Mouse (Mus musculus) heart, postnatal 10 days (tissue): Measurements from ENCODE around the gene Slco2b1. TPM values are rescaled to one million over a fixed set of nuclear protein-coding genes. Genes with fewer than 3 reads are reported as not detected.
"Not testable (repeated sequence)": the region's sequence is repeated elsewhere in the genome, so short reads cannot be mapped to it uniquely, and the experiment has no call there.

Experiments used
- DNase-seq, 2 experiments: peaks; one replicate each; pipeline ENCODE4 v3.0.0; 2021
- intact Hi-C: fragments of 180-260 bp; cut with DNase I; formaldehyde crosslinking; loops from one replicate; pipeline ENCODE4 v1.15.1; 2025
- total RNA-seq, 2 experiments: library from RNA; stranded (reverse); gene quantifications; 2 replicates each; pipeline ENCODE4 v1.2.3; 2021

The Slco2b1 gene
- total RNA-seq: 1 to 10 TPM; 8.0 to 8.7 TPM

- intact Hi-C loops: loop anchor here (1.0 kb wide), 1 partner anchor 52 kb away; no protein-coding TSS in a partner anchor
- no peak for DNase-seq
These were observed at the start of gene Slco2b1 for GRCm38 (mm10) chr7:99711166-99711565. TSS of gene Slco2b1 (minus strand) at chr7:99711340.

- no peak for DNase-seq
- intact Hi-C loops: no loop called here
These were observed 28.1 kb upstream of the Slco2b1 start for GRCm38 (mm10) chr7:99739276-99739675.

- intact Hi-C loops, DNase-seq: not testable (repeated sequence)
These were observed 24.4 kb upstream of the Slco2b1 start for GRCm38 (mm10) chr7:99735491-99735890.

- DNase-seq: peak; percentile 20 to 31
- intact Hi-C loops: no loop called here
These were observed 23.5 kb upstream of the Slco2b1 start for GRCm38 (mm10) chr7:99734612-99735011.

GRCm38 (mm10) chr7:99729973-99730372, 18.8 kb upstream of the Slco2b1 start, which contains the start of gene Olfr520:
TSS of gene Olfr520 (plus strand) at chr7:99730273.
- intact Hi-C loops: no loop called here
- DNase-seq: no peak

- intact Hi-C loops: no loop called here
- DNase-seq: no peak
These were observed 5.4 kb upstream of the Slco2b1 start for GRCm38 (mm10) chr7:99716536-99716935.

- DNase-seq: no peak
- intact Hi-C loops: no loop called here
These were observed 1.3 kb upstream of the Slco2b1 start for GRCm38 (mm10) chr7:99712431-99712830.

- DNase-seq: peak; percentile 77 to 85
- intact Hi-C loops: loop anchor here (1.0 kb wide), 1 partner anchor 85 kb away; no protein-coding TSS in a partner anchor
These were observed 664 bp downstream of the Slco2b1 start for GRCm38 (mm10) chr7:99710476-99710875.

- intact Hi-C loops: loop anchor here (1.0 kb wide), 2 partner anchors 85 to 88 kb away; no protein-coding TSS in a partner anchor
- no peak for DNase-seq
These were observed 1.1 kb downstream of the Slco2b1 start for GRCm38 (mm10) chr7:99709992-99710391.

- intact Hi-C loops: loop anchor here (1.0 kb wide), 1 partner anchor 90 kb away; no protein-coding TSS in a partner anchor
These were observed 2.4 kb downstream of the Slco2b1 start for GRCm38 (mm10) chr7:99708750-99709149.

GRCm38 (mm10) chr7:99708301-99708721, 2.8 kb downstream of the Slco2b1 start:
- intact Hi-C loops: no loop called here
- DNase-seq: no peak

More at GRCm38 (mm10) chr7:99708750-99709149, 2.4 kb downstream of the Slco2b1 start:
- no peak for DNase-seq

- DNase-seq: no peak
- intact Hi-C loops: no loop called here
These were observed 3.5 kb downstream of the Slco2b1 start for GRCm38 (mm10) chr7:99707671-99708070.

GRCm38 (mm10) chr7:99707038-99707595, 4.0 kb downstream of the Slco2b1 start:
- DNase-seq: no peak
- intact Hi-C loops: no loop called here

- intact Hi-C loops: no loop called here
- DNase-seq: peak; percentile 51 to 52
These were observed 4.7 kb downstream of the Slco2b1 start for GRCm38 (mm10) chr7:99706341-99707037.

- no peak for DNase-seq
- intact Hi-C loops: no loop called here
These were observed 6.2 kb downstream of the Slco2b1 start for GRCm38 (mm10) chr7:99704736-99705519.

GRCm38 (mm10) chr7:99702201-99702600, 8.9 kb downstream of the Slco2b1 start:
- no peak for DNase-seq
- intact Hi-C loops: no loop called here

- intact Hi-C loops: no loop called here
- DNase-seq: no peak
These were observed 10.5 kb downstream of the Slco2b1 start for GRCm38 (mm10) chr7:99700641-99701040.

GRCm38 (mm10) chr7:99699709-99700151, 11.4 kb downstream of the Slco2b1 start:
- peak in 1 of 2 experiments; percentile 57 for DNase-seq

GRCm38 (mm10) chr7:99699106-99699505, 12.0 kb downstream of the Slco2b1 start:
- intact Hi-C loops: no loop called here

More at GRCm38 (mm10) chr7:99699709-99700151, 11.4 kb downstream of the Slco2b1 start:
- intact Hi-C loops: no loop called here

GRCm38 (mm10) chr7:99698576-99698975, 12.6 kb downstream of the Slco2b1 start:
- intact Hi-C loops: no loop called here
- DNase-seq: no peak

More at GRCm38 (mm10) chr7:99699106-99699505, 12.0 kb downstream of the Slco2b1 start:
- DNase-seq: no peak
